Comparison of ENCODE assay signal across 10 mouse cellular contexts in genomic region chr11:64801351-64801750, GRCm38 (mm10).
DNase-seq lines count a peak whose midpoint lies in the region; ATAC-seq and TF ChIP-seq lines count a peak whose summit lies in the region.
"Had no signal": no experiment of that assay in that cellular context is flagged by ENCODE, and none has a peak within 500 bp of the region (broad histone marks: within the 10 kb centered on the region; RNA-seq: fewer than 3 reads in every experiment).

No protein-coding gene starts in this region.

- no peak for TF ChIP-seq POLR2A in brain, embryonic 14.5 days (IDR thresholded peaks at IDR 0.05; ENCODE audit: borderline replicate concordance, extremely low read depth, insufficient read depth, insufficient read length, poor library complexity, severe bottlenecking)

- H3K36me3 ChIP-seq in intestine, embryonic 16.5 days (ENCODE audit: control insufficient read depth, insufficient read depth, low read length): no peaks in the 10 kb centered on the region
- H3K36me3 ChIP-seq in midbrain, embryonic 14.5 days (ENCODE audit: control insufficient read depth, insufficient read depth, low read length): no peaks in the 10 kb centered on the region

- 0 out of 2 replicates have a peak, but pooled peaks cover 2% of the 10 kb centered on the region for H3K4me1 ChIP-seq in intestine, embryonic 16.5 days (ENCODE audit: control insufficient read depth, insufficient read depth, low read length)
- peaks cover 10% of the 10 kb centered on the region; the same call in 1 of the 2 replicates for H3K4me1 ChIP-seq in midbrain, embryonic 14.5 days (ENCODE audit: control insufficient read depth, insufficient read depth, low read length)

- H3K27ac ChIP-seq in intestine, embryonic 16.5 days (ENCODE audit: low read length): no peak overlapping the region
- H3K27ac ChIP-seq in midbrain, embryonic 14.5 days (replicated peaks; ENCODE audit: low read depth, low read length): no peak overlapping the region

- DNase-seq in CD4-positive, CD25-positive, alpha-beta regulatory T cell, adult 2 months (ENCODE audit: low read depth, low spot score): peak; percentile 55
- DNase-seq in brain, embryonic 14.5 days (ENCODE audit: low read depth): peak; percentile 25
- peak; percentile 24 for DNase-seq in midbrain, embryonic 14.5 days
- DNase-seq in adrenal gland, adult (ENCODE audit: inconsistent age in 2 of 2, low spot score in 1 of 2): no peak
- DNase-seq in cerebellum, postnatal 14 days: no peak
- DNase-seq in layer of hippocampus, postnatal 36 days: no peak
- DNase-seq: kidney, adult 11 months had no signal

- H3K9me3 ChIP-seq in intestine, embryonic 16.5 days (ENCODE audit: control insufficient read depth, low read length): no peaks in the 10 kb centered on the region
- H3K9me3 ChIP-seq in midbrain, embryonic 14.5 days (ENCODE audit: control insufficient read depth, low read length): no peaks in the 10 kb centered on the region

- WGBS in intestine, embryonic 16.5 days: 39% methylated on average over 10 of the region's 10 CpGs
- WGBS in midbrain, embryonic 14.5 days: 25% methylated on average over 10 of the region's 10 CpGs

- H3K4me2 ChIP-seq in intestine, embryonic 16.5 days (ENCODE audit: low read depth, low read length): no peak overlapping the region
- H3K4me2 ChIP-seq in midbrain, embryonic 14.5 days (ENCODE audit: low read length): peak overlapping the region; percentile 48

- H3K27me3 ChIP-seq in intestine, embryonic 16.5 days (replicated peaks; ENCODE audit: control insufficient read depth, insufficient read depth, low read length): no peaks in the 10 kb centered on the region
- H3K27me3 ChIP-seq in midbrain, embryonic 14.5 days (ENCODE audit: control insufficient read depth, insufficient read depth, low read length): 0 out of 2 replicates have a peak, but pooled peaks cover 2% of the 10 kb centered on the region

- no peak for ATAC-seq in CD4-positive, CD25-positive, alpha-beta regulatory T cell, adult 4 months
- peak; percentile 92 for ATAC-seq in intestine, embryonic 16.5 days
- ATAC-seq in midbrain, embryonic 14.5 days (ENCODE audit: low FRiP score, low TSS enrichment): no peak; the same call in 1 of the 2 replicates
- ATAC-seq: forebrain, embryonic 16.5 days had no signal

- H3K4me3 ChIP-seq in intestine, embryonic 16.5 days (ENCODE audit: low read length): no peak overlapping the region
- no peak overlapping the region for H3K4me3 ChIP-seq in midbrain, embryonic 14.5 days (replicated peaks; ENCODE audit: low read depth, low read length)

- TF ChIP-seq CTCF in brain, embryonic 14.5 days (IDR thresholded peaks at IDR 0.05; ENCODE audit: borderline replicate concordance, extremely low read depth, insufficient read depth, insufficient read length): no peak

- H3K9ac ChIP-seq in intestine, embryonic 16.5 days (ENCODE audit: low read depth, low read length): no peak overlapping the region
- no peak overlapping the region for H3K9ac ChIP-seq in midbrain, embryonic 14.5 days (replicated peaks; ENCODE audit: low read length)

Comparison
In these comparisons a context has a peak if more than half of its experiments do, and no peak if none do; other contexts are left out.
1. DNase-seq: peak in CD4-positive, CD25-positive, alpha-beta regulatory T cell, adult 2 months (single experiment), brain, embryonic 14.5 days (single experiment) and midbrain, embryonic 14.5 days (single experiment); none in adrenal gland, adult (0 of 2), cerebellum, postnatal 14 days (0 of 2) and layer of hippocampus, postnatal 36 days (0 of 2).